11 mouse cellular contexts compared by ENCODE assay signal in genomic region chr9:107734567-107734971, GRCm38 (mm10). TPM values are rescaled to one million over a fixed set of nuclear protein-coding genes. Genes with fewer than 3 reads are reported as not detected.
DNase-seq lines count a peak whose midpoint lies in the region; ATAC-seq and TF ChIP-seq lines count a peak whose summit lies in the region.
"Had no signal": no experiment of that assay in that cellular context is flagged by ENCODE, and none has a peak within 500 bp of the region (broad histone marks: within the 10 kb centered on the region; RNA-seq: fewer than 3 reads in every experiment).

No protein-coding gene starts in this region.

- DNase-seq in heart, embryonic 10.5 days (ENCODE audit: low spot score) = no peak
- DNase-seq in brain, embryonic 14.5 days (ENCODE audit: low read depth) = peak; percentile 84
- DNase-seq in hindbrain, embryonic 11.5 days (ENCODE audit: low spot score) = no peak
- DNase-seq in urinary bladder, postnatal 10 days (ENCODE audit: low spot score) = no peak
- no peak for DNase-seq in heart, postnatal 25 days (ENCODE audit: low spot score)
- DNase-seq: kidney, adult 2 months had no signal

- H3K4me3 ChIP-seq in heart, embryonic 10.5 days = no peak overlapping the region
- H3K4me3 ChIP-seq in heart, embryonic 11.5 days (ENCODE audit: low read depth, low read length) = no peak overlapping the region
- no peak overlapping the region for H3K4me3 ChIP-seq in hindbrain, embryonic 11.5 days (ENCODE audit: low read depth, low read length)
- no peak overlapping the region for H3K4me3 ChIP-seq in midbrain, embryonic 12.5 days

- H3K27ac ChIP-seq in heart, embryonic 10.5 days = peak overlapping the region; percentile 3; the same call in 1 of the 2 replicates
- H3K27ac ChIP-seq in heart, embryonic 11.5 days (ENCODE audit: low read depth, low read length) = no peak overlapping the region
- peak overlapping the region; percentile 44; the same call in 1 of the 2 replicates for H3K27ac ChIP-seq in hindbrain, embryonic 11.5 days (ENCODE audit: low read depth, low read length)
- H3K27ac ChIP-seq in midbrain, embryonic 12.5 days (replicated peaks) = peak overlapping the region; percentile 83

- H3K9me3 ChIP-seq in heart, embryonic 10.5 days = no peaks in the 10 kb centered on the region
- no peaks in the 10 kb centered on the region for H3K9me3 ChIP-seq in heart, embryonic 11.5 days (replicated peaks; ENCODE audit: control insufficient read depth, low read length)
- no peaks in the 10 kb centered on the region for H3K9me3 ChIP-seq in hindbrain, embryonic 11.5 days (ENCODE audit: control insufficient read depth, low read length)
- no peaks in the 10 kb centered on the region for H3K9me3 ChIP-seq in midbrain, embryonic 12.5 days

- peaks cover 26% of the 10 kb centered on the region for H3K27me3 ChIP-seq in heart, embryonic 10.5 days (ENCODE audit: insufficient read depth, poor library complexity, severe bottlenecking)
- peaks cover 24% of the 10 kb centered on the region for H3K27me3 ChIP-seq in heart, embryonic 11.5 days (ENCODE audit: control insufficient read depth, insufficient read depth, low read length)
- peaks cover 14% of the 10 kb centered on the region for H3K27me3 ChIP-seq in hindbrain, embryonic 11.5 days (ENCODE audit: control insufficient read depth, insufficient read depth, low read length)
- no peaks in the 10 kb centered on the region for H3K27me3 ChIP-seq in midbrain, embryonic 12.5 days

- peaks cover 49% of the 10 kb centered on the region for H3K4me1 ChIP-seq in heart, embryonic 10.5 days
- H3K4me1 ChIP-seq in heart, embryonic 11.5 days (ENCODE audit: control insufficient read depth, insufficient read depth, low read length) = peaks cover 18% of the 10 kb centered on the region
- H3K4me1 ChIP-seq in hindbrain, embryonic 11.5 days (replicated peaks; ENCODE audit: control insufficient read depth, insufficient read depth, low read length) = peaks cover 15% of the 10 kb centered on the region
- peaks cover 44% of the 10 kb centered on the region for H3K4me1 ChIP-seq in midbrain, embryonic 12.5 days

- TF ChIP-seq POLR2A in brain, embryonic 14.5 days (IDR thresholded peaks at IDR 0.05; ENCODE audit: borderline replicate concordance, extremely low read depth, insufficient read depth, insufficient read length, poor library complexity, severe bottlenecking) = no peak

- no peak for TF ChIP-seq CTCF in brain, embryonic 14.5 days (IDR thresholded peaks at IDR 0.05; ENCODE audit: borderline replicate concordance, extremely low read depth, insufficient read depth, insufficient read length)

- peaks cover 13% of the 10 kb centered on the region for H3K36me3 ChIP-seq in heart, embryonic 10.5 days
- H3K36me3 ChIP-seq in heart, embryonic 11.5 days (ENCODE audit: control insufficient read depth, insufficient read depth, low read length) = peaks cover 4% of the 10 kb centered on the region
- no peaks in the 10 kb centered on the region for H3K36me3 ChIP-seq in hindbrain, embryonic 11.5 days (ENCODE audit: control insufficient read depth, insufficient read depth, low read length)
- peaks cover 9% of the 10 kb centered on the region for H3K36me3 ChIP-seq in midbrain, embryonic 12.5 days

- no peak overlapping the region for H3K4me2 ChIP-seq in heart, embryonic 11.5 days
- H3K4me2 ChIP-seq in hindbrain, embryonic 11.5 days (replicated peaks; ENCODE audit: low read depth, low read length) = no peak overlapping the region
- peak overlapping the region; percentile 44 for H3K4me2 ChIP-seq in midbrain, embryonic 12.5 days (replicated peaks)

- ATAC-seq in heart, embryonic 11.5 days (replicated peaks; ENCODE audit: insufficient number of reproducible peaks, low FRiP score, low TSS enrichment) = no peak
- no peak for ATAC-seq in hindbrain, embryonic 11.5 days (ENCODE audit: low FRiP score)
- peak; percentile 28; the same call in 1 of the 2 replicates for ATAC-seq in midbrain, embryonic 12.5 days (ENCODE audit: low FRiP score, low read depth)
- no peak for ATAC-seq in CD4-positive, CD25-positive, alpha-beta regulatory T cell, adult 4 months

- WGBS in heart, embryonic 10.5 days = 21% methylated on average over 7 of the region's 7 CpGs
- 17% methylated on average over 7 of the region's 7 CpGs for WGBS in heart, embryonic 11.5 days (ENCODE audit: insufficient replicate concordance)
- WGBS in hindbrain, embryonic 11.5 days = 26% methylated on average over 7 of the region's 7 CpGs
- WGBS in midbrain, embryonic 12.5 days = 18% methylated on average over 7 of the region's 7 CpGs

- H3K9ac ChIP-seq in heart, embryonic 11.5 days (ENCODE audit: low read depth, low read length) = no peak overlapping the region
- no peak overlapping the region for H3K9ac ChIP-seq in hindbrain, embryonic 11.5 days (ENCODE audit: low read depth, low read length)
- peak overlapping the region; percentile 34; the same call in 1 of the 2 replicates for H3K9ac ChIP-seq in midbrain, embryonic 12.5 days (replicated peaks)

- intact Hi-C loops in heart, postnatal 25 days (cut with DNase I) = no loop called here

RNA-seq across cellular contexts. Expression of gene Sema3f, which starts 24.3 kb away (rescaled TPM):
- 4.7 and 13.2 TPM in 2 replicates for polyA plus RNA-seq in heart, embryonic 10.5 days (2016; fragmentation: Nextera tagmentation; extraction: Ambion mirVana)
- polyA plus RNA-seq in heart, embryonic 11.5 days (2014; fragmentation: Nextera tagmentation; extraction: Ambion mirVana) = 4.6 and 5.8 TPM in 2 replicates
- polyA plus RNA-seq in brain, embryonic 14.5 days (2012; rRNA removed) = 163 and 176 TPM in 2 replicates
- 10.7 and 12.0 TPM in 2 replicates for polyA plus RNA-seq in hindbrain, embryonic 11.5 days (2014; fragmentation: Nextera tagmentation; extraction: Ambion mirVana)
- polyA plus RNA-seq in midbrain, embryonic 12.5 days (2016; fragmentation: Nextera tagmentation; extraction: Ambion mirVana) = 30.6 and 33.7 TPM in 2 replicates
- polyA plus RNA-seq in CD4-positive, CD25-positive, alpha-beta regulatory T cell, adult 4 months (2017; shearing (Covaris generic)) = not detected
- 10 to 100 TPM; 15.1 to 15.8 TPM for total RNA-seq in heart, postnatal 25 days (2021)

RNA-seq across cellular contexts. Expression of gene Rbm5, which starts 36.2 kb away (rescaled TPM):
- polyA plus RNA-seq in heart, embryonic 10.5 days (2016; fragmentation: Nextera tagmentation; extraction: Ambion mirVana) = 131 and 159 TPM in 2 replicates
- 113 and 135 TPM in 2 replicates for polyA plus RNA-seq in heart, embryonic 11.5 days (2014; fragmentation: Nextera tagmentation; extraction: Ambion mirVana)
- polyA plus RNA-seq in brain, embryonic 14.5 days (2012; rRNA removed) = 183 and 228 TPM in 2 replicates
- polyA plus RNA-seq in hindbrain, embryonic 11.5 days (2014; fragmentation: Nextera tagmentation; extraction: Ambion mirVana) = 198 and 241 TPM in 2 replicates
- 266 and 271 TPM in 2 replicates for polyA plus RNA-seq in midbrain, embryonic 12.5 days (2016; fragmentation: Nextera tagmentation; extraction: Ambion mirVana)
- 100 to 1,000 TPM; 280 to 324 TPM for polyA plus RNA-seq in CD4-positive, CD25-positive, alpha-beta regulatory T cell, adult 4 months (2017; shearing (Covaris generic))
- total RNA-seq in heart, postnatal 25 days (2021) = 10 to 100 TPM; 48.0 to 62.7 TPM

RNA-seq across cellular contexts. Expression of gene Gnat1, which starts 55.1 kb away (rescaled TPM):
- polyA plus RNA-seq in heart, embryonic 10.5 days (2016; fragmentation: Nextera tagmentation; extraction: Ambion mirVana) = 1.2 and 3.2 TPM in 2 replicates
- 0.42 and 1.2 TPM in 2 replicates for polyA plus RNA-seq in heart, embryonic 11.5 days (2014; fragmentation: Nextera tagmentation; extraction: Ambion mirVana)
- 0.39 and 0.48 TPM in 2 replicates for polyA plus RNA-seq in brain, embryonic 14.5 days (2012; rRNA removed)
- 0.84 and 1.2 TPM in 2 replicates for polyA plus RNA-seq in hindbrain, embryonic 11.5 days (2014; fragmentation: Nextera tagmentation; extraction: Ambion mirVana)
- polyA plus RNA-seq in midbrain, embryonic 12.5 days (2016; fragmentation: Nextera tagmentation; extraction: Ambion mirVana) = 1.9 and 2.7 TPM in 2 replicates
- 1 to 10 TPM in 1 of 2 experiments, not detected in 1; 1.6 TPM for polyA plus RNA-seq in CD4-positive, CD25-positive, alpha-beta regulatory T cell, adult 4 months (2017; shearing (Covaris generic))
- total RNA-seq in heart, postnatal 25 days (2021) = not detected
- total RNA-seq: heart, adult 8-10 months; megakaryocyte-erythroid progenitor cell, adult 5-6 weeks had no signal
